Mouse (Mus musculus): ENCODE data around the gene Pithd1. TPM values are rescaled to one million over a fixed set of nuclear protein-coding genes. Genes with fewer than 3 reads are reported as not detected.

Pithd1 gene
- total RNA-seq, 1 experiment = 41.6 TPM

- no peak for DNase-seq (ENCODE audit: low read depth, low spot score)
- TF ChIP-seq ZC3H11A (IDR thresholded peaks at IDR 0.05; ENCODE audit: borderline replicate concordance, low read depth, low read length) (no peak), MAFK (IDR thresholded peaks at IDR 0.05; ENCODE audit: insufficient read depth, low read depth, low read length) (no peak), HCFC1 (IDR thresholded peaks at IDR 0.05; ENCODE audit: borderline replicate concordance, insufficient read depth, low read length) (no peak), CHD2 (IDR thresholded peaks at IDR 0.05; ENCODE audit: low read depth, low read length) (no peak), ZNF384 (IDR thresholded peaks at IDR 0.05; ENCODE audit: low read depth, low read length) (no peak)
- Histone ChIP-seq H3K4me3 (ENCODE audit: insufficient read depth in 1 of 2, low read depth in 1 of 2, low read length in 2 of 2, poor library complexity in 1 of 2, severe bottlenecking in 1 of 2) (no peak overlapping the region), H3K9me3 (ENCODE audit: control insufficient read depth, insufficient read depth, low read depth, low read length) (no peaks in the 10 kb centered on the region), H3K27ac (ENCODE audit: insufficient read depth, low read depth, low read length, poor library complexity, severe bottlenecking) (no peak overlapping the region), H3K4me1 (ENCODE audit: control insufficient read depth in 2 of 2, insufficient read depth in 2 of 2, low read length in 2 of 2, poor library complexity in 1 of 2) (peaks cover 7 to 8% of the 10 kb centered on the region in 2 experiments; a peak in 3 of 4 replicates), H3K9ac (ENCODE audit: insufficient read depth, low read depth, low read length, poor library complexity, severe bottlenecking) (no peak overlapping the region), H3K36me3 (ENCODE audit: control insufficient read depth, insufficient read depth, low read length, poor library complexity, severe bottlenecking) (peaks cover 6% of the 10 kb centered on the region; the same call in 1 of the 2 replicates)
- in situ Hi-C loops (cut with MboI; ENCODE audit: low sequenced_read_pairs in 2 of 2, unreplicated experiment in 2 of 2) = no loop called here
Measured at GRCm38 (mm10) chr4:135929405-135929804, 57.7 kb downstream of the Pithd1 start.

GRCm38 (mm10) chr4:135928376-135928775, 58.7 kb downstream of the Pithd1 start:
- TF ChIP-seq MAFK (IDR thresholded peaks at IDR 0.05; ENCODE audit: insufficient read depth, low read depth, low read length) (no peak), ZNF384 (IDR thresholded peaks at IDR 0.05; ENCODE audit: low read depth, low read length) (no peak)
- in situ Hi-C loops (cut with MboI; ENCODE audit: low sequenced_read_pairs in 2 of 2, unreplicated experiment in 2 of 2) = no loop called here
- H3K36me3 ChIP-seq (ENCODE audit: control insufficient read depth, insufficient read depth, low read length, poor library complexity, severe bottlenecking) = peaks cover 9% of the 10 kb centered on the region; the same call in 1 of the 2 replicates

GRCm38 (mm10) chr4:135926861-135927260, 60.2 kb downstream of the Pithd1 start:
- TF ChIP-seq HCFC1 (IDR thresholded peaks at IDR 0.05; ENCODE audit: borderline replicate concordance, insufficient read depth, low read length) (no peak), MAFK (IDR thresholded peaks at IDR 0.05; ENCODE audit: insufficient read depth, low read depth, low read length) (no peak), ZC3H11A (IDR thresholded peaks at IDR 0.05; ENCODE audit: borderline replicate concordance, low read depth, low read length) (no peak), CHD2 (IDR thresholded peaks at IDR 0.05; ENCODE audit: low read depth, low read length) (no peak), ZNF384 (IDR thresholded peaks at IDR 0.05; ENCODE audit: low read depth, low read length) (no peak)
- in situ Hi-C loops (cut with MboI; ENCODE audit: low sequenced_read_pairs in 2 of 2, unreplicated experiment in 2 of 2) = no loop called here
- Histone ChIP-seq H3K27ac (ENCODE audit: insufficient read depth, low read depth, low read length, poor library complexity, severe bottlenecking) (peak overlapping the region; percentile 95), H3K36me3 (ENCODE audit: control insufficient read depth, insufficient read depth, low read length, poor library complexity, severe bottlenecking) (peaks cover 7% of the 10 kb centered on the region; the same call in 1 of the 2 replicates), H3K4me1 (ENCODE audit: control insufficient read depth in 2 of 2, insufficient read depth in 2 of 2, low read length in 2 of 2, poor library complexity in 1 of 2) (peaks cover 7 to 8% of the 10 kb centered on the region in 2 experiments; a peak in 3 of 4 replicates), H3K9me3 (ENCODE audit: control insufficient read depth, insufficient read depth, low read depth, low read length) (no peaks in the 10 kb centered on the region), H3K4me3 (ENCODE audit: insufficient read depth in 1 of 2, low read depth in 1 of 2, low read length in 2 of 2, poor library complexity in 1 of 2, severe bottlenecking in 1 of 2) (0 out of 4 replicates have a peak overlapping the region, but pooled peaks of 1 of the 2 experiments have one; percentile 17), H3K9ac (ENCODE audit: insufficient read depth, low read depth, low read length, poor library complexity, severe bottlenecking) (peak overlapping the region; percentile 52)
- DNase-seq (ENCODE audit: low read depth, low spot score) = no peak

More at GRCm38 (mm10) chr4:135928376-135928775, 58.7 kb downstream of the Pithd1 start:
- H3K9ac ChIP-seq (ENCODE audit: insufficient read depth, low read depth, low read length, poor library complexity, severe bottlenecking) = no peak overlapping the region
- no peak overlapping the region for H3K27ac ChIP-seq (ENCODE audit: insufficient read depth, low read depth, low read length, poor library complexity, severe bottlenecking)
- H3K4me3 ChIP-seq (ENCODE audit: insufficient read depth in 1 of 2, low read depth in 1 of 2, low read length in 2 of 2, poor library complexity in 1 of 2, severe bottlenecking in 1 of 2) = no peak overlapping the region
- peaks cover 7 to 8% of the 10 kb centered on the region in 2 experiments; a peak in 3 of 4 replicates for H3K4me1 ChIP-seq (ENCODE audit: control insufficient read depth in 2 of 2, insufficient read depth in 2 of 2, low read length in 2 of 2, poor library complexity in 1 of 2)
- no peaks in the 10 kb centered on the region for H3K9me3 ChIP-seq (ENCODE audit: control insufficient read depth, insufficient read depth, low read depth, low read length)
- DNase-seq (ENCODE audit: low read depth, low spot score) = no peak

- TF ChIP-seq HCFC1 (IDR thresholded peaks at IDR 0.05; ENCODE audit: borderline replicate concordance, insufficient read depth, low read length) (no peak), MAFK (IDR thresholded peaks at IDR 0.05; ENCODE audit: insufficient read depth, low read depth, low read length) (no peak), ZC3H11A (IDR thresholded peaks at IDR 0.05; ENCODE audit: borderline replicate concordance, low read depth, low read length) (no peak), ZNF384 (IDR thresholded peaks at IDR 0.05; ENCODE audit: low read depth, low read length) (no peak), CHD2 (IDR thresholded peaks at IDR 0.05; ENCODE audit: low read depth, low read length) (no peak)
- H3K9me3 ChIP-seq (ENCODE audit: control insufficient read depth, insufficient read depth, low read depth, low read length) = no peaks in the 10 kb centered on the region
- DNase-seq (ENCODE audit: low read depth, low spot score) = no peak
- peak overlapping the region; percentile 52 for H3K9ac ChIP-seq (ENCODE audit: insufficient read depth, low read depth, low read length, poor library complexity, severe bottlenecking)
- peaks cover 7% of the 10 kb centered on the region; the same call in 1 of the 2 replicates for H3K36me3 ChIP-seq (ENCODE audit: control insufficient read depth, insufficient read depth, low read length, poor library complexity, severe bottlenecking)
- H3K4me3 ChIP-seq (ENCODE audit: insufficient read depth in 1 of 2, low read depth in 1 of 2, low read length in 2 of 2, poor library complexity in 1 of 2, severe bottlenecking in 1 of 2) = peak overlapping the region; percentile 31 to 33; a peak in 2 of 4 replicates
- H3K4me1 ChIP-seq (ENCODE audit: control insufficient read depth in 2 of 2, insufficient read depth in 2 of 2, low read length in 2 of 2, poor library complexity in 1 of 2) = peaks cover 7 to 8% of the 10 kb centered on the region in 2 experiments; a peak in 3 of 4 replicates
- peak overlapping the region; percentile 95 for H3K27ac ChIP-seq (ENCODE audit: insufficient read depth, low read depth, low read length, poor library complexity, severe bottlenecking)
- in situ Hi-C loops (cut with MboI; ENCODE audit: low sequenced_read_pairs in 2 of 2, unreplicated experiment in 2 of 2) = no loop called here
Measured at GRCm38 (mm10) chr4:135926195-135926808, 60.8 kb downstream of the Pithd1 start.

Other genes starting within 250 kb of the Pithd1 start
- gene Myom3, start 227.5 kb downstream of the Pithd1 start, total RNA-seq (2012; rRNA removed) = 0.85 and 0.95 TPM in 2 replicates
- gene Srsf10, start 131.5 kb downstream of the Pithd1 start, total RNA-seq (2012; rRNA removed) = 167 and 178 TPM in 2 replicates
- gene Pnrc2, start 113.4 kb downstream of the Pithd1 start, total RNA-seq (2012; rRNA removed) = 27.6 and 35.4 TPM in 2 replicates
- gene Cnr2, start 91.9 kb downstream of the Pithd1 start, total RNA-seq (2012; rRNA removed) = 0.04 and 0.05 TPM in 2 replicates
- 69.8 and 124 TPM in 2 replicates for gene Fuca1, start 66.5 kb downstream of the Pithd1 start, total RNA-seq (2012; rRNA removed)
- 15.6 and 17.4 TPM in 2 replicates for gene Hmgcl, start 40.8 kb downstream of the Pithd1 start, total RNA-seq (2012; rRNA removed)
- gene Gale, start 23.5 kb downstream of the Pithd1 start, total RNA-seq (2012; rRNA removed) = 31.1 and 33.0 TPM in 2 replicates
- gene Lypla2, start 14.6 kb downstream of the Pithd1 start, total RNA-seq (2012; rRNA removed) = 23.8 and 33.0 TPM in 2 replicates
- gene Eloa, start 34.5 kb upstream of the Pithd1 start, total RNA-seq (2012; rRNA removed) = 14.0 and 21.4 TPM in 2 replicates
- 1,283 and 1,442 TPM in 2 replicates for gene Rpl11, start 66.2 kb upstream of the Pithd1 start, total RNA-seq (2012; rRNA removed)
- gene Id3, start 156.2 kb upstream of the Pithd1 start, total RNA-seq (2012; rRNA removed) = 78.8 and 126 TPM in 2 replicates
- gene E2f2, start 185.1 kb upstream of the Pithd1 start, total RNA-seq (2012; rRNA removed) = 7.5 and 9.8 TPM in 2 replicates
- gene Asap3, start 219.1 kb upstream of the Pithd1 start, total RNA-seq (2012; rRNA removed) = 4.7 and 8.1 TPM in 2 replicates

All from ES-E14 (cell line).